Mouse (Mus musculus): ENCODE measurements around the gene Golga1.

GRCm38 (mm10) chr2:39064687-39065399, 498 bp downstream of the Golga1 start:
- TF ChIP-seq CTCF (IDR thresholded peaks at IDR 0.05; ENCODE audit: low read depth, low read length) (no peak), POLR2A (IDR thresholded peaks at IDR 0.05; ENCODE audit: extremely low read depth, insufficient read depth, low read length) (no peak)

Data from liver, adult 2 months (tissue).